Mouse (Mus musculus) CH12.LX (cell line): ENCODE measurements around the gene Otop3.
A peak's percentile ranks its signal among the peaks of the same experiment; 100 is the strongest.

Source experiments
- CHD1 ChIP-seq: IDR thresholded peaks from 2 replicates; pipeline ENCODE4 v1.6.1; 2012; ENCODE audit warnings: low read depth, low read length, improper control_type of control experiment, inconsistent platforms
- CTCF ChIP-seq, 2 experiments: IDR thresholded peaks in 1 of 2; conservative IDR thresholded peaks in 1 of 2; 2 replicates each; pipeline ENCODE4 v1.5.1; 2011 to 2012; ENCODE audit warnings: low read depth in 2 of 2, low read length in 2 of 2, improper control_type of control experiment in 1 of 2, inconsistent platforms in 1 of 2, mild to moderate bottlenecking in 1 of 2, moderate library complexity in 1 of 2
- EP300 ChIP-seq: IDR thresholded peaks from 2 replicates; pipeline ENCODE4 v1.6.1; 2011; ENCODE audit warnings: low read length, improper control_type of control experiment
- MAFK ChIP-seq: IDR thresholded peaks from 2 replicates; pipeline ENCODE4 v1.6.1; 2011; ENCODE audit warnings: low read length, improper control_type of control experiment; ENCODE audit not compliant: insufficient replicate concordance
- MAX ChIP-seq: IDR thresholded peaks from 2 replicates; pipeline ENCODE4 v1.6.1; 2011; ENCODE audit warnings: low read length, improper control_type of control experiment
- MEF2A ChIP-seq: IDR thresholded peaks from 2 replicates; pipeline ENCODE4 v1.6.1; 2014; ENCODE audit warnings: low read depth, mild to moderate bottlenecking, inconsistent platforms, low read length, improper control_type of control experiment, borderline replicate concordance
- POLR2A ChIP-seq: IDR thresholded peaks from 2 replicates; pipeline ENCODE4 v1.6.1; 2011; ENCODE audit warnings: low read depth, mild to moderate bottlenecking, improper control_type of control experiment, low read length
- POLR2AphosphoS2 ChIP-seq: IDR thresholded peaks from 2 replicates; pipeline ENCODE4 v1.6.1; 2011; ENCODE audit warnings: low read depth, low read length, improper control_type of control experiment
- TCF12 ChIP-seq: IDR thresholded peaks from 2 replicates; pipeline ENCODE4 v1.6.1; 2014; ENCODE audit warnings: low read depth, mild to moderate bottlenecking, inconsistent platforms, low read length, improper control_type of control experiment
- ZMIZ1 ChIP-seq: IDR thresholded peaks from 2 replicates; pipeline ENCODE4 v1.6.1; 2012; ENCODE audit warnings: low read depth, mild to moderate bottlenecking, inconsistent platforms, low read length, improper control_type of control experiment
- ZNF384 ChIP-seq: IDR thresholded peaks from 2 replicates; pipeline ENCODE4 v1.6.1; 2012; ENCODE audit warnings: low read depth, low read length, improper control_type of control experiment, inconsistent platforms

- no peak for TF ChIP-seq POLR2A
- TF ChIP-seq CTCF (conservative IDR thresholded peaks at IDR 0.05 in 1 of 2, IDR thresholded peaks at IDR 0.05 in 1 of 2; ENCODE audit: low read depth in 2 of 2, low read length in 2 of 2) = peak; percentile 18 to 83; a peak in 2 of 4 replicates
- TF ChIP-seq ZNF384 = no peak
- no peak for TF ChIP-seq CHD1
- TF ChIP-seq EP300 = no peak
- TF ChIP-seq TCF12 = no peak
- no peak for TF ChIP-seq MAX
- no peak for TF ChIP-seq ZMIZ1
- TF ChIP-seq MAFK = no peak
- no peak for TF ChIP-seq MEF2A
- TF ChIP-seq POLR2AphosphoS2 = no peak
These were observed 23.9 kb downstream of the Otop3 start for GRCm38 (mm10) chr11:115358468-115358867.
